Mouse (Mus musculus): ENCODE results near the gene Miga2. TPM values are rescaled to one million over a fixed set of nuclear protein-coding genes. Genes with fewer than 3 reads are reported as not detected.

Miga2 gene
- polyA plus RNA-seq, 1 experiment, result 6.3 TPM

DNA sequence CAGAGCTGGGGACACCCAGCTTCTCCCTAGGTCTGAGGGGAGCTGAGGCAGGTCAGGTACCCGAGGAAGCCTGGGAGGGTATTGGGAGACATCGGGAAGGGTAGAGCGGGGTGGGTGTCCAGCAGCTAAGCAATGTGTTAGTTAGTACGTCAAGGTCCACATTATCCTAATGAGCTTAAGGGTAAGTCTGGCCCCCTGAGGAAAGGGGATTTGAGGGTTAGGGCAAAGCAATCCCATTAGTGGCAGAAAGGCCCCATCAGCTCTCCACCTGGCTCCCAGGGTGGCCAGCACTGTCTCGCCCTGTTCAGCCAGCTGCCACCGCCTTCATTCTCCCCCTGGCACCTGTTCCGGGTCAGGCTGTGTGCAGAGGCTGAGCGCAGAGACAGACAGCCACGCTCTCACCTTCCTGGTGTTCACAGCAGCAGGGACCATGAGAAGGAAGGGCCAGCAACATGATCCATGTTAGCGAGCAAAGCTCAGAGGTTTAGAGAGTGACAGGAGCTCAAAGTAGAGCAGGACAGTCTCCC lies 34.0 kb downstream of the Miga2 start:
- no peaks in the 10 kb centered on the region; the same call in 1 of the 2 replicates for H3K36me3 ChIP-seq (ENCODE audit: control insufficient read depth, insufficient read depth, low read length)
- no peak overlapping the region for H3K4me3 ChIP-seq (ENCODE audit: control insufficient read depth, low read depth, low read length)
- TF ChIP-seq POLR2A (IDR thresholded peaks at IDR 0.05; ENCODE audit: control insufficient read depth, low read depth, low read length) (no peak), CTCF (IDR thresholded peaks at IDR 0.05; ENCODE audit: control insufficient read depth, insufficient read depth, insufficient replicate concordance, low read depth, low read length) (no peak)
- peaks cover 5% of the 10 kb centered on the region for H3K4me1 ChIP-seq (ENCODE audit: control insufficient read depth, insufficient read depth, low read length)
- H3K27ac ChIP-seq (ENCODE audit: control insufficient read depth, insufficient read depth, low read depth, low read length), result no peak overlapping the region
- H3K27me3 ChIP-seq (ENCODE audit: control insufficient read depth, insufficient read depth, low read length), result no peaks in the 10 kb centered on the region

DNA sequence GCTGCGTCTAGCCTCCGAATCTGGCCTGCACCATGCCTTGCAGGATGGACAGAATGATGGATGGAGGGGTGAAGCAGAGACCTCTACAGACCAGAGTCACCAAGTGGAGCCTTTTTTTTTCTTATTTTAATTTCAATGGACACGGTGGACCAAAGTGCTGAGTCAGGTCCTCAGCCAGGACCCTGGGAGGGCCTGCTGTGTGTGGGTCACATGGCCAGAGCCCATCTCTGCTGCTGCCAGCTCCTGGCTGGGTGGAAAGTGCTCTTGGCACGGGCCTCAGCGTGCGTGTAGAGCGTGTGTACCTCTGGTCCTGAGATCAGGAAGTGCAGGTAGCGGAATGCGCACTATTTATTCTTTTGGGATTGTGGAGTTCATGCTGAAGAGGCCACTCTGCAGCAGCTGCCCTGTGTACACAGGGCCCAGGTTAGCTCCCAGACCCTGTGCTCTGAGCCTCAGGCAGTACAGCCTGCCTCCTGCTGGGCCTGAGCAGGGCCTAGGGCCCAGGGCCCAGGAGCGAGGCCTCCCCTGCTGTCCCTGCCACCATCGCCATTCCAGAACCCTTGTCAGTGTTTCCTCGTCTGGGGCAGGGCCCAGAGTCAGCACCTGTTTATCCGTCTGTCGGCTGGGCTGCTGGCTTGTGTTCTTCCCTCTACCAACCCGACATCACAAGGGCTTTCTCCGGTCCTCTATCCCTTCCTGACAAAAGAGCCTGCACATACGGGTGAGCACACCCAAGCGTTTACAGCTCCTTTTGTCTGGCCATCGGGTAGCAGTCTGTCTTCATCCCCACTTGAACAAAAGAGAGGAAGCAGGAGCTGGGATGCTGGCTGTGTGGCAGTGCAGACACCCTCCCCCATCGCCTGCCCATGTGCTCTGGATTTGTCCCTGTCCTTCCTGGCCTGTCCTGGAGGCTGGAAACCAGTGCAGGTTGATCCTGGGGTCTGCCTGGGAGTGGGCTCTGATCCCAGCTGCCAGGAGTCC lies 35.4 kb downstream of the Miga2 start:
- H3K4me1 ChIP-seq (ENCODE audit: control insufficient read depth, insufficient read depth, low read length), result no peaks in the 10 kb centered on the region
- H3K36me3 ChIP-seq (ENCODE audit: control insufficient read depth, insufficient read depth, low read length), result no peaks in the 10 kb centered on the region; the same call in 1 of the 2 replicates
- no peaks in the 10 kb centered on the region for H3K27me3 ChIP-seq (ENCODE audit: control insufficient read depth, insufficient read depth, low read length)
- no peak overlapping the region for H3K27ac ChIP-seq (ENCODE audit: control insufficient read depth, insufficient read depth, low read depth, low read length)
- no peak overlapping the region for H3K4me3 ChIP-seq (ENCODE audit: control insufficient read depth, low read depth, low read length)
- TF ChIP-seq CTCF (IDR thresholded peaks at IDR 0.05; ENCODE audit: control insufficient read depth, insufficient read depth, insufficient replicate concordance, low read depth, low read length), result no peak
- no peak for TF ChIP-seq POLR2A (IDR thresholded peaks at IDR 0.05; ENCODE audit: control insufficient read depth, low read depth, low read length)

DNA sequence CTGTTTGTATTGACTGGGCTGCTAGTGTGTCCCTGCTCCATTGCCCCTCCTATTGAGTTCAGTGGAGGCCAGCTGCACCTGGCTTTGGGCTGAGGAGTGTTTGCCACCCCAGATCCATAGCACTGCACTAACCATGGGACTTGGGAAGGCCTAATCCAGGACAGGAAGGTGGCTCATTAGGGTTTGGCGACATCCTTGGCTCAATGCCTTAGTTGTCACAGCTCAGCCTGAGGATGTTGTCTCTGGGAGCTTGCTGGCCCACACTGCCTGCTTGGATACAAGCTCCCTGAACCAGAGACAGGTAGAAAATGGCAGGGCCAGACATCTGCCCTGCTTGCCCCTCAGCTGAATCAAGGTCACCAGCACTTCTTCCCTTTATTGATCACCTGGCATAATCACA lies 37.5 kb downstream of the Miga2 start:
- Histone ChIP-seq H3K27me3 (ENCODE audit: control insufficient read depth, insufficient read depth, low read length) (no peaks in the 10 kb centered on the region), H3K36me3 (ENCODE audit: control insufficient read depth, insufficient read depth, low read length) (no peaks in the 10 kb centered on the region; the same call in 1 of the 2 replicates), H3K4me3 (ENCODE audit: control insufficient read depth, low read depth, low read length) (no peak overlapping the region), H3K4me1 (ENCODE audit: control insufficient read depth, insufficient read depth, low read length) (no peaks in the 10 kb centered on the region), H3K27ac (ENCODE audit: control insufficient read depth, insufficient read depth, low read depth, low read length) (no peak overlapping the region)
- no peak; the same call in 1 of the 2 replicates for TF ChIP-seq POLR2A (IDR thresholded peaks at IDR 0.05; ENCODE audit: control insufficient read depth, low read depth, low read length)
- no peak for TF ChIP-seq CTCF (IDR thresholded peaks at IDR 0.05; ENCODE audit: control insufficient read depth, insufficient read depth, insufficient replicate concordance, low read depth, low read length)

DNA sequence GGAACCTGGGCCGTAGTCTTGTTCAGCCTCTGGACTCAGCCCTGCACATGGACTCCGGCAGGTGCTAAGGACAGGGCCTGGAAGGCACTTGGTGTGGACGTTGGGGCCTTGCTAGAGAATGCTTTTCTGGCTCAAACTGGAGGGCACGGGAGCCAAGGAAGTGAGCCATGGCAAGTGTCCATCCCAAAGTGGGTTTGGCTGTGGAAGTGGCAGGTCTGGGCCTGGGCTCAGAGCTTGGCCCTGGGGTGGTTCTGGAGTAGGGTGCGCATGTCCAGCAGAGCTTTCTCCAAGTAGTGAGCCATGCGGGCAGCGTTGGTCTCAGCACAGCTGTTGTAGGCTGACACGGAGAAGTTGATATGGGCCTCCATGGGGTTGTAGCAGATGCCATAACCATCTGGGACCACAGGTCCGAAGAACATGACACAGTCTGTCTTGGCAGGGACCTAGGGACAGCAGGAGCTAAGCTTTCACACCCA lies 38.4 kb downstream of the Miga2 start:
- H3K36me3 ChIP-seq (ENCODE audit: control insufficient read depth, insufficient read depth, low read length), result no peaks in the 10 kb centered on the region; the same call in 1 of the 2 replicates
- H3K4me1 ChIP-seq (ENCODE audit: control insufficient read depth, insufficient read depth, low read length), result no peaks in the 10 kb centered on the region
- TF ChIP-seq POLR2A (IDR thresholded peaks at IDR 0.05; ENCODE audit: control insufficient read depth, low read depth, low read length) (no peak), CTCF (IDR thresholded peaks at IDR 0.05; ENCODE audit: control insufficient read depth, insufficient read depth, insufficient replicate concordance, low read depth, low read length) (no peak)
- H3K27me3 ChIP-seq (ENCODE audit: control insufficient read depth, insufficient read depth, low read length), result no peaks in the 10 kb centered on the region
- H3K4me3 ChIP-seq (ENCODE audit: control insufficient read depth, low read depth, low read length), result no peak overlapping the region
- H3K27ac ChIP-seq (ENCODE audit: control insufficient read depth, insufficient read depth, low read depth, low read length), result no peak overlapping the region

DNA sequence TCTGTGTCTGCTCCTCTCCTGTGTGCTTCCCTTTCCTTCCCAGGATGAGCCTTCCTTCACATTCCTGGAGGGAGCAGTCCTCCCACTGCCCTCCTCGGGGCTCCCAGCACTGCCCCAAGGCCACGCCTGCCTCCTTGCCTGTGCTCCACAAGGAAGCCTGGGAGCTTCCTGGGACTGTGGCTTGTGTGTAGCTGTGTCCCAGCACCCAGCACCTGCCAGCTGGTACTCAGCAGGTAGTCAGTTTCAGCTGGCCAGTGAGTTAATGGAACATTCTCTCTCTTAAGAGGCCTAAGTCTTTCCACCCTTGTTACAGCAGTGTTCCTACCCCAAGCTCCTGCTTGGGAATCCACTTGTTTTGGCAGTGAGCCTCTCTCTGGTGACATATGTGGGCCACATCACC lies 38.8 kb downstream of the Miga2 start:
- no peaks in the 10 kb centered on the region for H3K27me3 ChIP-seq (ENCODE audit: control insufficient read depth, insufficient read depth, low read length)
- H3K27ac ChIP-seq (ENCODE audit: control insufficient read depth, insufficient read depth, low read depth, low read length), result no peak overlapping the region
- H3K4me3 ChIP-seq (ENCODE audit: control insufficient read depth, low read depth, low read length), result no peak overlapping the region
- TF ChIP-seq CTCF (IDR thresholded peaks at IDR 0.05; ENCODE audit: control insufficient read depth, insufficient read depth, insufficient replicate concordance, low read depth, low read length), result no peak
- TF ChIP-seq POLR2A (IDR thresholded peaks at IDR 0.05; ENCODE audit: control insufficient read depth, low read depth, low read length), result no peak
- H3K4me1 ChIP-seq (ENCODE audit: control insufficient read depth, insufficient read depth, low read length), result no peaks in the 10 kb centered on the region
- H3K36me3 ChIP-seq (ENCODE audit: control insufficient read depth, insufficient read depth, low read length), result no peaks in the 10 kb centered on the region; the same call in 1 of the 2 replicates

DNA sequence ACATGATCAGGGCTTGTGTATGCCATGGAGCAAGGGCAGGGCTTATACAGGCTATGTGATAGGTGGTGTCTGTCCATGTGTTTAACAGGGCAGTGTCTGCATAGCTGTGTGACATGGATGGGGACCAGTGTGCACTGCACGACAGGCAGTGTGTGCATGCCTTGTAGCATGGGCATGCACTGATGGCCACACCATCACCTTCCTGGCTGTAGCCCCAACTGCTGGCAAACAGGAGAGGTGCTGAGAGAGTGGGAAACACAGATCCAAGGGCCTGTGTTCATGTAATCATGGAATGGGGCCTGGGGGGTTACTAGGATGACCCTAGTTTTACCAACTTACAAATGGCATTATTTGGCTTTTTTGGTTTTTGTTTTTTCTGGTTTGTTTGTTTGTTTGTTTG lies 39.8 kb downstream of the Miga2 start:
- Histone ChIP-seq H3K36me3 (ENCODE audit: control insufficient read depth, insufficient read depth, low read length) (peaks cover 3% of the 10 kb centered on the region), H3K4me3 (ENCODE audit: control insufficient read depth, low read depth, low read length) (no peak overlapping the region), H3K4me1 (ENCODE audit: control insufficient read depth, insufficient read depth, low read length) (no peaks in the 10 kb centered on the region), H3K27me3 (ENCODE audit: control insufficient read depth, insufficient read depth, low read length) (no peaks in the 10 kb centered on the region), H3K27ac (ENCODE audit: control insufficient read depth, insufficient read depth, low read depth, low read length) (no peak overlapping the region)
- TF ChIP-seq CTCF (IDR thresholded peaks at IDR 0.05; ENCODE audit: control insufficient read depth, insufficient read depth, insufficient replicate concordance, low read depth, low read length), result peak; percentile 1; the same call in 1 of the 2 replicates
- TF ChIP-seq POLR2A (IDR thresholded peaks at IDR 0.05; ENCODE audit: control insufficient read depth, low read depth, low read length), result no peak

DNA sequence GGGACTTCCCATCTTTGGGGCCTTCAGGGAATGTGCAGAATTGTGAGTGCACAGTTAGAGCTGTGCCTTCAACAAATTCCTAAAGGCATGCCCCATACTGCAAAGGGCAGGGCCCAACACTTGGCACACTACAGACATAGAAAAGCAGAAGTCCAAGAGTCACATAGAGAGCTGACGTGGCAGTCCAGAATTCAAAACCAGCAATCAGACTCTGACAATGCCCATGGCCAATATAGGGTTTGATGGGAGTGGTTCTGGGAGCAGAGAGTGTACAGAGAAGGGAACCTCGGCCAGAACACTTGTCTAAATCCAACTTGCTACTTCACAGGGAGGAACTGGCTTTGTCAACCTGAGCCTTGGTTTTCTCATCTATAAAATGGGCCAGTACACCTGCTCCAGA lies 43.2 kb downstream of the Miga2 start:
- TF ChIP-seq POLR2A (IDR thresholded peaks at IDR 0.05; ENCODE audit: control insufficient read depth, low read depth, low read length), result no peak
- TF ChIP-seq CTCF (IDR thresholded peaks at IDR 0.05; ENCODE audit: control insufficient read depth, insufficient read depth, insufficient replicate concordance, low read depth, low read length), result no peak

More for the DNA sequence above, 43.2 kb downstream of the Miga2 start:
- no peak overlapping the region for H3K4me3 ChIP-seq (ENCODE audit: control insufficient read depth, low read depth, low read length)
- no peak overlapping the region for H3K27ac ChIP-seq (ENCODE audit: control insufficient read depth, insufficient read depth, low read depth, low read length)
- H3K27me3 ChIP-seq (ENCODE audit: control insufficient read depth, insufficient read depth, low read length), result no peaks in the 10 kb centered on the region
- H3K36me3 ChIP-seq (ENCODE audit: control insufficient read depth, insufficient read depth, low read length), result peaks cover 3% of the 10 kb centered on the region
- no peaks in the 10 kb centered on the region for H3K4me1 ChIP-seq (ENCODE audit: control insufficient read depth, insufficient read depth, low read length)
